Mouse (Mus musculus) E14TG2a.4 (cell line): ENCODE results near the gene Sec23ip.

Source experiments
- CTCF ChIP-seq: conservative IDR thresholded peaks from 2 replicates; pipeline ENCODE4 v1.5.1; 2014; ENCODE audit warnings: low read length
- NANOG ChIP-seq: IDR thresholded peaks from 2 replicates; pipeline ENCODE4 v1.6.1; 2014; ENCODE audit warnings: borderline replicate concordance, low read length, mixed read lengths
- POU5F1 ChIP-seq: IDR thresholded peaks from 2 replicates; pipeline ENCODE4 v1.6.1; 2014; ENCODE audit warnings: low read length, borderline replicate concordance

DNA sequence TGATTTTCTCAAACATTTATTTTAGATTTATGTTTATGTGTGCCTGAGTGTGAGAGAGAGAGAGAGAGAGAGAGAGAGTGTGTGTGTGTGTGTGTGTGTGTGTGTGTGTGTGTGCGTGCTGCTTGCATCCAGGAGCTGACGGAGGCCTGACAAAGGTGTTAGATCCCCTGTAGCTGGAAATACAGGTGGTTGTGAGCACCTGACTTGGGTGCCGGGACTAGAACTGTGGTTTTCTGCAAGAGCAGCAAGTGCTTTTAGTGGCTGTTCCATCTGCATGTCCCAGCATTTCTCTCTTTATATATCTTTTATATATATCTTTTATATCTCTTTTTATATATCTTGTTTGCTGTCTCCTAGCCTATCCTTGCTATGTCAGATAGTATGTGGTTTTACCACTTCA is 37.1 kb downstream of the Sec23ip start:
- no peak for TF ChIP-seq NANOG
- TF ChIP-seq CTCF, result no peak
- TF ChIP-seq POU5F1, result no peak
